Mouse (Mus musculus): ENCODE measurements at regions not wholly inside any gene's neighbourhood (a gene's known extent, or its start where the extent isn't known, plus 50 kb on each side); places are given as distances from the start of the nearest gene placed in this dataset.
A peak's percentile ranks its signal among the peaks of the same experiment; 100 is the strongest.

GRCm38 (mm10) chr14:24769451-24769850, 282.5 kb downstream of the Rps24 start:
- DNase-seq (ENCODE audit: low spot score in 2 of 2): no peak

GRCm38 (mm10) chr14:24770015-24770977, 283.4 kb downstream of the Rps24 start:
- no peak for DNase-seq (ENCODE audit: low spot score in 2 of 2)

- no peak for DNase-seq (ENCODE audit: low spot score in 2 of 2)
Observed at GRCm38 (mm10) chr14:24771663-24772062, 284.7 kb downstream of the Rps24 start.

- DNase-seq (ENCODE audit: low spot score in 2 of 2): no peak
Observed at GRCm38 (mm10) chr14:24772129-24772528, 285.2 kb downstream of the Rps24 start.

- DNase-seq (ENCODE audit: low spot score in 2 of 2): peak; percentile 58 to 60
Observed at GRCm38 (mm10) chr14:24778748-24779630, 292.1 kb downstream of the Rps24 start.

GRCm38 (mm10) chr14:24781674-24782073, 294.7 kb downstream of the Rps24 start:
- no peak for DNase-seq (ENCODE audit: low spot score in 2 of 2)

GRCm38 (mm10) chr14:24783889-24784288, 297.0 kb downstream of the Rps24 start:
- no peak for DNase-seq (ENCODE audit: low spot score in 2 of 2)

- DNase-seq (ENCODE audit: low spot score in 2 of 2): no peak
Observed at GRCm38 (mm10) chr14:24785452-24785851, 298.5 kb downstream of the Rps24 start.

- DNase-seq (ENCODE audit: low spot score in 2 of 2): no peak
Observed at GRCm38 (mm10) chr14:24793375-24794285, 306.7 kb downstream of the Rps24 start.

GRCm38 (mm10) chr14:24794359-24794845, 307.5 kb downstream of the Rps24 start:
- DNase-seq (ENCODE audit: low spot score in 2 of 2): no peak

DNA sequence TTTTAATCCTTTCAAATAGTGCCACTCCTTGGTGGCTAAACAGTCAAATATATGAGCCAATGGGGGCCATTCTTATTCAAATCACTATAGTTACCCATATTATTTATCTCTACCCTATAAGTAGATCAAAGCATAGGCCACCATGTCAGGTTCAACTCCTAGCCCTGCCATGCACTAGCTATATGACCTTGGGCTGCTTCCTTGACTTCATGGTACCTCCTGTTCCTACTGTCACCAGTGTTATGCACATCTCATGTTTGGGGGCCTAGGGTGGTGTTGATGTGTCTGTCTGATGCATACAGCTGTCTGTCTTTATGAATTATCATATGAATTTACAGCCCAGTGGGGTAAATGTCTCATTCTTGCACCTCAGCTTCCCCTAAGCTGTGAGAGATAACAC, 310.6 kb downstream of the Rps24 start:
- DNase-seq (ENCODE audit: low spot score in 2 of 2): no peak

DNA sequence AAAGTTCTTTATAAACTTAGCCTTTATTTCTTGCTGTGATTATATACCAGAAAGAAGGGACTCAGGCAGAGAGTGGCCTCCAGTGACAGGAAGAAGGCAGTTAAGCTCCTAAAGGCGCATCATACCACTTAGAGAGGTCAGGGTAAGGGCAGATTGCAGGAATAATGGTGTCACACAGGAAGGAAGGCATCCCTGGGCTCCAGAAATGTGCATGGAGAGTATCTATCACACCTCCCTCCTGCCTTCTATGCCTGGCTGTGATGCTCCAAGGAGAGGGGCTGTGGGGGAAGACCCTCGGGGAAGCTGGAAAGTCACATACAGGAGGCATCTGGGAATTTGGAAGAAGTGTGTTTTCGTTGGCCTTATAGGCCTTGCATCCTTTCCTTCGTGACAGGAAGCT, 311.1 kb downstream of the Rps24 start:
- DNase-seq (ENCODE audit: low spot score in 2 of 2): no peak

GRCm38 (mm10) chr14:24803001-24803655, 316.2 kb downstream of the Rps24 start:
- DNase-seq (ENCODE audit: low spot score in 2 of 2): no peak

DNA sequence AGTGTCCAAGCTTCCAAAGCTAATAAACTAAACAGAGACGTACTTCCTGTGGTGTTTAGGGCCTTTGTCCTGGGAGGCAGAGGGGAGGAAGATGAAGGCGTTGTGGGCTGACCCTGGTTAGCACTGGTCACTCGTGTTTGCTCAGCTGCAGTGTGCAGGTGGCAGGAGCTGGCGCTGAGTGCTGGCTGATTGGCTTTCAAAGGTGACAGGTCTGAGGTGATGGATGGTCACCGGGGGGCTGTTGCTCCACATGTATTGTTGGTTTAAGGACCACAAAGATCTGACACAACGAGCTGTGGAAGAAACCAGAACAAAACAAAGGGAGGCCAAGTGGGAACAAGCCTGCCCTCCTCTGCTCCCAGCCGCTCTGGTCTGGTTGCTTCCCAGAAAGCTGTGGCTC, 320.1 kb downstream of the Rps24 start:
- no peak for DNase-seq (ENCODE audit: low spot score in 2 of 2)

DNA sequence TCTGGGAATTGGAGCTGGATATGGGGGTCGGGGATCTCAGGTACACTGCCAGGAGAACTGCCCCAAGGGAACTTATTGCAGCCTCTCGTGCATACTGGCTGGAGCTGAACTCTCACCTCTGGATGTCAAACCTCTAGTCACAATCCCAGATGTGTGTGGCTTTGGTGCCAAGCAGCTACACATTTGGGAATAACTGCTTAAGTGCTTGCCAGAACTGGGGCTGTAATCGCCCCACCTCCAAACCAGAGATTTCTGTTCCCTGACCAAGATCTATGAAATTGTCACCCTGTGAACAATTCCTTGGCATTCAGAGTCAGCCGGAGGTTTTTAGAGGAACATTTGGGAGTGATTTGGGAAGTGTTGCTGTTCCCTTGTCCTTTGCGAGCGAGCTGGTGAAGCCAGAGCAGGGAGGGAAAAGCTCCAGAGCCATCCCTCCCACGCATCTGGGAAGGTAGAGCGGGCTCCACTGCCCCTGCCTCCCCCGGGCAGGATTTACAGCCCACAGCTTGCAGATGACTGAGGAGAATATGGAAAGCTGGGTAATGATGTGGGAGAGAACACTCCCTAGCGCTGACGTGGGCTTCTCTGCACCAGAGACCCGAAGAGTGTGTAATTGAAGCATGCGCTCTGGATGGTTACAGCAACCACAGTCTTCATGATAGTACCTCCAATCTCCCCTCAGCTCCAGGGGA, 336.1 kb downstream of the Rps24 start:
- DNase-seq (ENCODE audit: low spot score in 2 of 2): no peak

GRCm38 (mm10) chr14:24824351-24824750, 337.4 kb downstream of the Rps24 start:
- DNase-seq (ENCODE audit: low spot score in 2 of 2): no peak

DNA sequence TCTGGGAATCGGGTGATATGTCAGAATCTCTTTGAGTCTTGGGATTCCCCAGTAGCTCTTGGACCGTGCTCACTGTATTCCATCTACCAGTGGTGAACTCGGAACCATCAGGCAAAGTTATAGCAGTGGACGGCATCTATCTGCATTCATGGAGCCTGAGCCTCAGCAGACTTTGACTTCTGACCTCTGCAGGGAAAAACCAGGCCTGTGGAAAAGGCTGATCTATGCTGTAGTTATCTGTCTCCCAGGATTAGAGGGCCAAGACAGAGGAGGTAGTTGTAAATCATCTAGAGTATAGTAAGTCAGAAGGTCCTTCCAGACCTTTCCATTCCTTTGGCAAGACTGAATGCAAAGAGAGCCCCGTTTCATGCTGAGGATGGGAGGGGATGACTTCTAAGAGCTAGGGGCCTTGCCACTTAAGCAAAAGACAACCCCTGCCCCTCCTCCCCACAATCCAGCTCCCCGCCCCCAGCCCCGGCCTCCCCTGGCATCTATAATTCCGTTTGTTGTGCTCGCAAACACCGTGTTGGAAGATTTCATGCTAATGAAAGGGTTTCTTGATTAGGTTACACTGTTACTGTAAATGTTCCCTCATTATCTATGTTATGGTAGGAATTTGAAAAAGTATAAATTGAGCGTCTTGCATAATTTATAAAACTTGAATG, 338.9 kb downstream of the Rps24 start:
- no peak for DNase-seq (ENCODE audit: low spot score in 2 of 2)

GRCm38 (mm10) chr14:24826471-24827337, 339.8 kb downstream of the Rps24 start:
- DNase-seq (ENCODE audit: low spot score in 2 of 2): no peak

Measured in thymus, postnatal 10 days (tissue).